Mouse (Mus musculus): Measurements from ENCODE around the gene Gcfc2.

DNA sequence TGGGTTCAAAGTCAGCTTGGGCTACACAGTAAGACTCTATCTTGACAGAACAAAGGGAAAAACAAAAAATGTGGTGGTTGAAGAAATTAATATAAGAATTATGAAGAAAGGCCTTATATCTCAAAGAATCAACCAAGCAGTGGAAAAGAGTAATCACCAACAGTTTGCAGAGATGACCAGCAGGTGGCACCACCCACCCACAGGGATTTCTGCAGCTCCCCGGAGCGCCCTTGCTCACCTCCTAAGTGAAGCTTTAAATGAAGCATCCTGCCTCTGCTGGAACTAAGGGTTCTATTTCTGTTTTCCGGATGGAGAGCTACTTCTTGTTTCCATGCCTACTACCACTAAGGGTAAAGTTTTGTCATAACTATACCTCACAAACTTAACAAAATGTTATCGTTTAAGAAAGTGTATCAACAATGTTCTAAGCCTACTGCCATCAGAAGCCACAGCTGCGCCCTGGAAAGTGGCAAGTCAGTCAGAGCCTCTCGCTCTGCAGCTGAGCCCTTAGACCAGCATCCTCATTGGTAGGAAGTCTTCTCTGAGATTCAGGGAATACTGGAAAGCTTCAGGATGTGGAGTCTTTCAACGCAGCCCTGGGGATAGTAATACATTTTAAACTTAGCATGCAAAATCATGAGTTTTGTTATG, 52.6 kb downstream of the Gcfc2 start:
- peak; percentile 69; the same call in 1 of the 2 replicates for TF ChIP-seq CTCF (IDR thresholded peaks at IDR 0.05; ENCODE audit: control insufficient read depth, insufficient read depth, insufficient replicate concordance, low read depth, low read length)
- TF ChIP-seq POLR2A (IDR thresholded peaks at IDR 0.05; ENCODE audit: control insufficient read depth, low read depth, low read length): no peak

Measured in testis, adult 2 months (tissue).